In the genomic region with DNA sequence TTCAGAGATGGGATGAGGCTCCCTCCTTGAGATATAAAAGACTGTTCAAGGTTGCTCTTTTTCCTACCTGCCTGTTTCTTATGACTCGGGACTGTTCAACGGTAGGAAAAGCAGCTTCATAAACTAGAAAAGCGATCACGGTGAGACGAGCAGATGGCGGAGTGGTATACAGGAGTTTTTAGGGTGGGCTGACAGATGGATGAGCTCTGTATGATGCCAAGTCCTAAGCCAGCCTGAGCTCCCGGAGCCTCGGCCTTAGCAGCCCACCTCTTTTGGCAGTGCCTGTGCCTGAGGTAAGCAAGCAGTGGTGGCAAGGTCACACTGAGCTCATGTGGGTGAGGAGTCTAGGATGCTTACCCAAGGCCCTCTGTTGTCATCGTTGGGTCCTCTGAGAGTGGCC, we compare ENCODE assay signal across 18 mouse cellular contexts. TPM values are rescaled to one million over a fixed set of nuclear protein-coding genes. Genes with fewer than 3 reads are reported as not detected.
"Had no signal": no experiment of that assay in that cellular context is flagged by ENCODE, and none has a peak within 500 bp of the region (broad histone marks: within the 10 kb centered on the region; RNA-seq: fewer than 3 reads in every experiment).

No protein-coding gene starts in this region.

- H3K4me3 ChIP-seq: left cerebral cortex, adult 2 months; limb, embryonic 12.5 days; liver, embryonic 13.5 days; lung, embryonic 15.5 days; megakaryocyte, embryonic 14.5 days; midbrain, embryonic 15.5 days; stomach, embryonic 15.5 days had no signal

- H3K9ac ChIP-seq: limb, embryonic 12.5 days; liver, embryonic 13.5 days; liver, postnatal 0 days; lung, embryonic 15.5 days; midbrain, embryonic 15.5 days; stomach, embryonic 15.5 days had no signal

- H3K9me3 ChIP-seq: limb, embryonic 12.5 days; liver, embryonic 13.5 days; lung, embryonic 15.5 days; megakaryocyte, embryonic 14.5 days; midbrain, embryonic 15.5 days; stomach, embryonic 15.5 days had no signal

- ATAC-seq: liver, postnatal 0 days; midbrain, embryonic 15.5 days had no signal

- DNase-seq: kidney, postnatal 10 days; kidney, postnatal 4 days; liver; liver, embryonic 13.5 days; liver, postnatal 0 days; lung, postnatal 14 days; right cerebral cortex, postnatal 14 days; thymus, adult 2 months; thymus, postnatal 25 days had no signal

- H3K4me1 ChIP-seq: liver, embryonic 13.5 days had no signal

- H3K4me2 ChIP-seq: limb, embryonic 12.5 days; liver, embryonic 13.5 days; lung, embryonic 15.5 days; midbrain, embryonic 11.5 days; midbrain, embryonic 15.5 days; stomach, embryonic 15.5 days had no signal

- H3K27ac ChIP-seq: left cerebral cortex, adult 2 months; limb, embryonic 12.5 days; liver, embryonic 13.5 days; lung, embryonic 15.5 days; macrophage; midbrain, embryonic 15.5 days; stomach, embryonic 15.5 days had no signal

- H3K27me3 ChIP-seq: limb, embryonic 12.5 days; liver, embryonic 13.5 days; lung, embryonic 15.5 days; megakaryocyte, embryonic 14.5 days; midbrain, embryonic 15.5 days; stomach, embryonic 15.5 days had no signal

RNA-seq across cellular contexts. Expression of a gene that starts 33.2 kb away (rescaled TPM):
- polyA plus RNA-seq: limb, embryonic 12.5 days; liver, embryonic 13.5 days; liver, postnatal 0 days; lung, embryonic 15.5 days; midbrain, embryonic 11.5 days; midbrain, embryonic 15.5 days; neural tube, embryonic 14.5 days; stomach, embryonic 15.5 days had no signal

RNA-seq across cellular contexts. Expression of a gene that starts 42.8 kb away (rescaled TPM):
- polyA plus RNA-seq: midbrain, embryonic 15.5 days; neural tube, embryonic 14.5 days had no signal
